Mouse (Mus musculus) cortical plate, adult 2 months (tissue): ENCODE results near the gene Ice1. TPM values are rescaled to one million over a fixed set of nuclear protein-coding genes. Genes with fewer than 3 reads are reported as not detected.

Experiments used
- H3K27ac ChIP-seq: fragments of 200-500 bp; 2 replicates; pipeline ENCODE4 v1.5.1; 2012; ENCODE audit warnings: low read length, control low read depth, inconsistent platforms; ENCODE audit not compliant: insufficient read depth
- H3K4me1 ChIP-seq: fragments of 200-500 bp; 2 replicates; pipeline ENCODE4 v1.6.1; 2011; ENCODE audit warnings: low read length; ENCODE audit not compliant: control insufficient read depth, insufficient read depth
- H3K4me3 ChIP-seq: fragments of 200-500 bp; 2 replicates; pipeline ENCODE4 v1.5.1; 2011; ENCODE audit warnings: mild to moderate bottlenecking, low read length, control low read depth; ENCODE audit not compliant: insufficient read depth
- CTCF ChIP-seq: fragments of 200-500 bp; IDR thresholded peaks from 2 replicates; pipeline ENCODE4 v1.5.1; 2011; ENCODE audit warnings: mild to moderate bottlenecking, control low read depth, low read length; ENCODE audit not compliant: insufficient read depth; ENCODE audit errors: extremely low read depth
- POLR2A ChIP-seq: fragments of 200-500 bp; IDR thresholded peaks from 2 replicates; pipeline ENCODE4 v1.6.1; 2011; ENCODE audit warnings: mild to moderate bottlenecking, low read length, control low read depth; ENCODE audit not compliant: insufficient read depth; ENCODE audit errors: extremely low read depth
- polyA plus RNA-seq: library from polyadenylated mRNA; depleted of rRNA; stranded (reverse); fragments of >200 nt; gene quantifications from 2 replicates; pipeline ENCODE4 v1.2.3, GENCODE M21; 2012

Gene Ice1
- polyA plus RNA-seq, 1 experiment = 99.5 TPM

- Histone ChIP-seq H3K4me1 (no peaks in the 10 kb centered on the region), H3K27ac (no peak overlapping the region), H3K4me3 (no peak overlapping the region)
- no peak for TF ChIP-seq POLR2A
These were observed 22.3 kb upstream of the Ice1 start for GRCm38 (mm10) chr13:70659715-70660114.

- Histone ChIP-seq H3K4me3 (no peak overlapping the region), H3K27ac (no peak overlapping the region), H3K4me1 (no peaks in the 10 kb centered on the region)
- TF ChIP-seq CTCF = no peak
- TF ChIP-seq POLR2A = no peak
These were observed 19.3 kb upstream of the Ice1 start for GRCm38 (mm10) chr13:70656741-70657140.

- Histone ChIP-seq H3K4me3 (no peak overlapping the region), H3K4me1 (no peaks in the 10 kb centered on the region), H3K27ac (no peak overlapping the region)
- TF ChIP-seq CTCF (no peak), POLR2A (no peak)
These were observed 18.9 kb upstream of the Ice1 start for GRCm38 (mm10) chr13:70656329-70656728.

- TF ChIP-seq CTCF = no peak
- TF ChIP-seq POLR2A = no peak
- Histone ChIP-seq H3K4me1 (no peaks in the 10 kb centered on the region), H3K27ac (no peak overlapping the region), H3K4me3 (no peak overlapping the region)
These were observed 18.1 kb upstream of the Ice1 start for GRCm38 (mm10) chr13:70655570-70655969.

GRCm38 (mm10) chr13:70654091-70654770, 16.8 kb upstream of the Ice1 start:
- Histone ChIP-seq H3K27ac (no peak overlapping the region), H3K4me1 (no peaks in the 10 kb centered on the region), H3K4me3 (no peak overlapping the region)
- TF ChIP-seq CTCF (no peak), POLR2A (no peak)

- H3K27ac ChIP-seq = no peak overlapping the region
- no peak overlapping the region for H3K4me3 ChIP-seq
- no peaks in the 10 kb centered on the region for H3K4me1 ChIP-seq
- no peak for TF ChIP-seq CTCF
- TF ChIP-seq POLR2A = no peak
These were observed 16.0 kb upstream of the Ice1 start for GRCm38 (mm10) chr13:70653457-70653856.

GRCm38 (mm10) chr13:70650011-70650436, 12.6 kb upstream of the Ice1 start:
- TF ChIP-seq POLR2A (no peak), CTCF (no peak)
- Histone ChIP-seq H3K4me3 (no peak overlapping the region), H3K4me1 (no peaks in the 10 kb centered on the region), H3K27ac (no peak overlapping the region)

- TF ChIP-seq CTCF = no peak
- TF ChIP-seq POLR2A = no peak
- H3K27ac ChIP-seq = no peak overlapping the region
- no peaks in the 10 kb centered on the region for H3K4me1 ChIP-seq
- H3K4me3 ChIP-seq = no peak overlapping the region
These were observed 8.6 kb upstream of the Ice1 start for GRCm38 (mm10) chr13:70645968-70646505.

GRCm38 (mm10) chr13:70644083-70644462, 6.6 kb upstream of the Ice1 start:
- Histone ChIP-seq H3K27ac (no peak overlapping the region), H3K4me1 (no peaks in the 10 kb centered on the region), H3K4me3 (no peak overlapping the region)
- TF ChIP-seq CTCF = no peak
- no peak for TF ChIP-seq POLR2A

- TF ChIP-seq POLR2A = no peak
- peak; percentile 86 for TF ChIP-seq CTCF
- no peak overlapping the region for H3K4me3 ChIP-seq
These were observed 6.1 kb upstream of the Ice1 start for GRCm38 (mm10) chr13:70643408-70644082.

More at GRCm38 (mm10) chr13:70643408-70644082, 6.1 kb upstream of the Ice1 start:
- Histone ChIP-seq H3K4me1 (no peaks in the 10 kb centered on the region), H3K27ac (no peak overlapping the region)
